Mouse (Mus musculus) embryonic facial prominence, embryonic 15.5 days (tissue): ENCODE measurements around the gene Anks1b. TPM values are rescaled to one million over a fixed set of nuclear protein-coding genes. Genes with fewer than 3 reads are reported as not detected.
A peak's percentile ranks its signal among the peaks of the same experiment; 100 is the strongest.

ENCODE experiments used
- ATAC-seq: fragments of 200-750 bp; cut with Nextera tagmentation; 2 replicates; pipeline ENCODE4 v1.8.0; 2017; ENCODE audit warnings: low read depth, moderate TSS enrichment; ENCODE audit not compliant: insufficient number of reproducible peaks, low FRiP score, low TSS enrichment
- H3K27ac ChIP-seq: fragments of 300-500 bp; sonication (generic); replicated peaks from 2 replicates; pipeline ENCODE4 v1.5.1; 2015; ENCODE audit warnings: mild to moderate bottlenecking, inconsistent platforms
- H3K27me3 ChIP-seq: fragments of 300-500 bp; sonication (generic); 2 replicates; pipeline ENCODE4 v1.6.1; 2015; ENCODE audit warnings: inconsistent platforms
- H3K36me3 ChIP-seq: fragments of 300-500 bp; sonication (generic); 2 replicates; pipeline ENCODE4 v1.6.1; 2015; ENCODE audit warnings: mild to moderate bottlenecking, inconsistent platforms
- H3K4me1 ChIP-seq: fragments of 300-500 bp; sonication (generic); 2 replicates; pipeline ENCODE4 v1.6.1; 2015; ENCODE audit warnings: inconsistent platforms
- H3K4me2 ChIP-seq: fragments of 300-500 bp; sonication (generic); replicated peaks from 2 replicates; pipeline ENCODE4 v1.6.1; 2015; ENCODE audit warnings: mild to moderate bottlenecking, inconsistent platforms
- H3K4me3 ChIP-seq: fragments of 300-500 bp; sonication (generic); replicated peaks from 2 replicates; pipeline ENCODE4 v1.5.1; 2015; ENCODE audit warnings: mild to moderate bottlenecking, inconsistent platforms
- H3K9ac ChIP-seq: fragments of 300-500 bp; sonication (generic); 2 replicates; pipeline ENCODE4 v1.6.1; 2015; ENCODE audit warnings: inconsistent platforms
- H3K9me3 ChIP-seq: fragments of 300-500 bp; sonication (generic); replicated peaks from 2 replicates; pipeline ENCODE4 v1.6.1; 2016; ENCODE audit warnings: inconsistent platforms
- WGBS: fragments of 180-500 bp; shearing (Covaris S2); methylation state at CpG from one replicate; pipeline ENCODE4 v1.1.7; 2015; 5-methylcytosine and 5-hydroxymethylcytosine counted together
- polyA plus RNA-seq: library from polyadenylated mRNA; unstranded; fragments of >200 nt; fragmentation: Nextera tagmentation; extraction: Ambion mirVana; gene quantifications from 2 replicates; pipeline ENCODE4 v1.2.1, GENCODE M21; 2015

Anks1b gene
- polyA plus RNA-seq, 1 experiment from 2014 or later = 2.0 TPM

DNA sequence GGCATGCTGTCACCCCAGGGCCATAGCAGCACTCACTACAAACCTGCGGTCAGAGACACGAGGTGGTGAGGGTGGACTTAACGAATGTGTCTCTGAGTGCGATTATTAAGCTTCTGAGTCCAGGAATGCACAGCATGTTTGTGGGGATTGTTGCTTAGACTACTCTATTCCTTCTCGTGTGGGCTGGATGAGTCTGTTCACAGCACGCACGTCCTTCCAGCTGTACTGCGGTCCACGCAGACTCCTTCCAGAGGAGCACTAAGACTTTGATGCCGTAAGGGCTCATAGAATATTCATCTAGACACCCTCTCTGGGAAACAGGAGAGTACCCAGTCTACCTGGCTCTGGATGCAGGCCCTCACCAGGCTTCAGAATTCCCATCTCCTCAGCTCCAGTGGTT is 1094.9 kb downstream of the Anks1b start:
- 91% methylated on average over 10 of the region's 10 CpGs for WGBS
- no peak overlapping the region for H3K4me3 ChIP-seq
- H3K9ac ChIP-seq = no peak overlapping the region
- no peak overlapping the region for H3K27ac ChIP-seq
- H3K36me3 ChIP-seq = no peaks in the 10 kb centered on the region
- H3K9me3 ChIP-seq = no peaks in the 10 kb centered on the region
- peaks cover 29% of the 10 kb centered on the region for H3K4me1 ChIP-seq
- H3K4me2 ChIP-seq = no peak overlapping the region
- ATAC-seq = no peak
- peaks cover 29% of the 10 kb centered on the region for H3K27me3 ChIP-seq

DNA sequence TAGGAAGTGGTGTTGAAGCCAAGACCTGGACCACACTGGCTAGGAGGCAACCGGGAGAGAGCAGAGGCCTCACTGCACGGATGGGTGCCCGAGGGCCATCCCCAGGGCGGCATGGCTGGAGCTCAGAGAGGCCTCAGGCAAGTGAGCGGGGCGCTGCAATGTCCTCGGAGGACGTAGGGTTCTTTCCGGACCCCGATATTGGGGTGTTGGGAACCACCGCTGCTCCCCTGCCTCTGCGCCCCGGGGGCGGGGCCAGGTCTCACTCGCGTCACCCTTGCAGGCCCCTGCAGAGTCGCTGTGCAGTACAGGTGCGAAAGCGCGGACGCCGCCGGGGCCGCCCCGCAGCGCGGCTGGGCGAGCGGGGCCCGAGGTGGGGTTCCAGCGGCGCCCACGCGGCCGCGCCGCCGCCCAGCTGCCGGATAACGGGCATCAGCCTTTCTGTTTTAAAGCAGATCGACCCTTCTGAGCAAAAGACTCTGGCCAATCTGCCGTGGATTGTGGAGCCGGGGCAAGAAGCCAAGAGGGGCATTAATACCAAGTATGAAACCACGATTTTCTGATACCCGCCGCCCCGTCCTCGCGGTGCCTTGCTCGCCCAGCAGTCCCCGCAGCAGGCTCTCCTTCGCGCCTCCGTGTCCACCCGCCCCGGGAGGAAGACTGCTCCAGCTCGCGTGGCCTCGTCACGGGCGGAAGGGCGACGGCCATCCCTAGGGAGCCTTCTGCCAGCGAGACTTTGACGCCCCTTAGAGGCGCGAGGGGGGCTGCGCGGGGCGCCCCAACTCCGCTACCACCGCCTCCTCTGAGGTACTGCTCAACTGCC is 1096.3 kb downstream of the Anks1b start:
- Histone ChIP-seq H3K9me3 (no peaks in the 10 kb centered on the region), H3K9ac (no peak overlapping the region; the same call in 1 of the 2 replicates), H3K36me3 (no peaks in the 10 kb centered on the region), H3K27me3 (peaks cover 29% of the 10 kb centered on the region), H3K4me2 (peak overlapping the region; percentile 92), H3K4me3 (peak overlapping the region; percentile 49), H3K27ac (no peak overlapping the region), H3K4me1 (peaks cover 29% of the 10 kb centered on the region)
- WGBS = 2% methylated on average over 72 of the region's 72 CpGs
- 0 out of 2 replicates have a peak, but pooled peaks have one; percentile 36 for ATAC-seq

DNA sequence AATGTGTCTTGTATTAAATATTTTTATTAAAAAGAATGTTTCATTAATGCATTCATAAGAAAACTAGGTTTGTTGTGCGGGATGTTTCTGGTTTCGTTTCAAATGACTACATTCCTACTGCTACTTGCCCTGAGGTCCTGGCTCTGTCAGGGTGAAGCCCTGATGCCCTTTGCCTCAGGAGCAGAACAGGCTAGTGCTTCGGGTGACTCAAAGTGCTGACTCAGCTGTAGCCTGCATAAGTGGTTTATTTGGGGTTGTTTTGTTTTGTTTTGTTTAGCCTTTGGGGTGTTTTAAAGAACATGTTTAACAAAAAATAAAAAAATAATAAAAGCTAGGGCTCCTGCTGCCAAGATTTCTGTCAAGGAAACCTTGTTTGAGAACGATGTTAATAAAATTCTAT is 1097.3 kb downstream of the Anks1b start:
- no peak overlapping the region for H3K4me2 ChIP-seq

DNA sequence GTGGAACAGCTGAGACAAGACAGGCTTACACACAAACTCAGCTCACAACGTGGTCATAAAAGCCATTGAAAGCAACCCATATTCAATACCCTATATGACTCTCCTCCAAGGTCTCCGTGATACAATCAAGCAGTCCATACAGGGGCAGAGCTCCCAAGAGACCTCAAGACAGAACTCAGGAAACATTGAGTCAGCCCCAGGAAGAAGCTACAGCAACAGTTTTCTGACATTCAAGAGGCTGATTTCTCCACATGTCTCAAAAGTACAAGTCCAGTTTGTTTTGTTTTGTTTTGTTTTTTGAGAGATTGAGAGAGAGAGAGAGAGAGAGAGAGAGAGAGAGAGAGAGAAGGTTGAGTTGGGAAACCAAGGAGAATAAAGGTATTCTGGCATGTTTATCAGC is 1100.8 kb downstream of the Anks1b start:
- no peak for ATAC-seq
- H3K4me2 ChIP-seq = no peak overlapping the region
- no peaks in the 10 kb centered on the region for H3K9me3 ChIP-seq
- no peak overlapping the region for H3K27ac ChIP-seq
- peaks cover 9% of the 10 kb centered on the region for H3K4me1 ChIP-seq
- WGBS = 68% methylated on average over 2 of the region's 2 CpGs
- H3K9ac ChIP-seq = no peak overlapping the region
- H3K36me3 ChIP-seq = no peaks in the 10 kb centered on the region
- no peak overlapping the region for H3K4me3 ChIP-seq
- H3K27me3 ChIP-seq = peaks cover 5% of the 10 kb centered on the region

More for the DNA sequence above, 1097.3 kb downstream of the Anks1b start:
- no peak overlapping the region for H3K9ac ChIP-seq
- no peak overlapping the region for H3K27ac ChIP-seq
- ATAC-seq = no peak
- 22% methylated on average over 4 of the region's 4 CpGs for WGBS
- no peak overlapping the region for H3K4me3 ChIP-seq
- H3K9me3 ChIP-seq = no peaks in the 10 kb centered on the region
- H3K4me1 ChIP-seq = peaks cover 25% of the 10 kb centered on the region
- peaks cover 29% of the 10 kb centered on the region for H3K27me3 ChIP-seq
- no peaks in the 10 kb centered on the region for H3K36me3 ChIP-seq

DNA sequence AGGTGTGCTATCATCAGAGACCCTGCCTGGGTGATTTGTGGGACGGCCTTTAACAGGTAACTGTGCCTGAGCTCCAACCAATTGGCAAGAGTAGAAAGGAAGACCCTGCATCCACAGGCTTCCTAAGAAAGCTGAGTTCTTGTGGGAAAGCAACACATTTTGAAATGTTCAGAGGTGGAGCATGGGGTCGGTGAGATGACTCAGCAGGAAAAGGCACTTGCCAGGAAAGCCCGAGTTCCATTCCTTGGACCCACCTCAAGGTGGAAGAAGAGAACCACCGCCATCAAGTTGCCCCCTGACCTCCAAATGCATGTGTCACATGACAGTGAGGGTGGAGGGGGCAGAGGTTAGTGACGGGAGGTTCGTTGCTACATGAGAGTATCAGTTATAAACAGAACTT is 1101.2 kb downstream of the Anks1b start:
- Histone ChIP-seq H3K36me3 (no peaks in the 10 kb centered on the region), H3K9me3 (no peaks in the 10 kb centered on the region), H3K4me2 (no peak overlapping the region), H3K4me1 (peaks cover 5% of the 10 kb centered on the region), H3K9ac (no peak overlapping the region), H3K4me3 (no peak overlapping the region), H3K27me3 (peaks cover under 1% of the 10 kb centered on the region), H3K27ac (no peak overlapping the region)
- no peak for ATAC-seq
- WGBS = 76% methylated on average over 6 of the region's 6 CpGs

DNA sequence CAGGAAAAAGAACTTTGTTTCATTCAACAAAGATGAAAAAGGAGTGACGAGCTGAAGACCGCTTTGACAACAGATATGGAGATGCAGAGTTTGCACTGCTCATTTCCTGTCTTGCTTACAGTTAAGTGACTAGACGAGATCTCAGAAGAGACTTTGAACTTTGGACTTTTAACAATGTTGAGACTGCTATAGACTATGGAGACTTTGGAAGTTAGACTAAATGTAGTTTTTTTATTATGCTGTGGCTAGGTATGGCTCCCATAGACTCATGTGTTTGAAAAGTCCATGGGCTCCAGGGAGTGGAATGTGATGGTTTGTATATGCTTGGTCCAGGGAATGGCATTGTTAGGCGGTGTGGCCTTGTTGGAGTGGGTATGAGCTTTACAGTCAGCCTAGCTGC is 1108.5 kb downstream of the Anks1b start:
- no peak for ATAC-seq
- no peak overlapping the region for H3K4me2 ChIP-seq

DNA sequence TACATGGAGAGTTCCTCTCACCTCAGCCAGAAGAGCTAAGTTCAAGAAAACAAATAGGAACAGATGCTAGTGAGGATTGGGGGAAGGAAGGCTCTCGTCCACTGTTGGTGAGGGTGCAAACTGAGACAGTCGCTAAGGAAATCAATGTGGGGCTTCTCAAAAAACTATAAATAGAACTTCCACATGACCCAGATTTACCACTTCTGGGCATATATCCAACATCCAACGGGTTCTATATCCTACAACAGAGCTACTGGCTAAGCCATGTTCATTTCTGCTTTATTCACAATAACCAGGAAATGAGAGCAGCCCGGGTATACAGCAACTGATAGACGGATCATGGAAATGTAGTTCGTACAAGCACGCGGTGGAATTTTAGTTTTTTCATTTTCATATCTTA is 1109.7 kb downstream of the Anks1b start:
- H3K9me3 ChIP-seq = no peaks in the 10 kb centered on the region
- H3K27ac ChIP-seq = no peak overlapping the region
- H3K4me3 ChIP-seq = no peak overlapping the region
- H3K9ac ChIP-seq = no peak overlapping the region
- 47% methylated on average over 8 of the region's 8 CpGs for WGBS
- H3K36me3 ChIP-seq = no peaks in the 10 kb centered on the region
- H3K27me3 ChIP-seq = no peaks in the 10 kb centered on the region
- 0 out of 2 replicates have a peak, but pooled peaks cover 7% of the 10 kb centered on the region for H3K4me1 ChIP-seq
- no peak overlapping the region for H3K4me2 ChIP-seq
- ATAC-seq = 0 out of 2 replicates have a peak, but pooled peaks have one; percentile 29

More for the DNA sequence above, 1108.5 kb downstream of the Anks1b start:
- Histone ChIP-seq H3K36me3 (no peaks in the 10 kb centered on the region), H3K9me3 (no peaks in the 10 kb centered on the region), H3K4me1 (0 out of 2 replicates have a peak, but pooled peaks cover 7% of the 10 kb centered on the region), H3K4me3 (no peak overlapping the region), H3K27me3 (no peaks in the 10 kb centered on the region), H3K27ac (no peak overlapping the region), H3K9ac (no peak overlapping the region)
- 91% methylated on average over 4 of the region's 4 CpGs for WGBS

DNA sequence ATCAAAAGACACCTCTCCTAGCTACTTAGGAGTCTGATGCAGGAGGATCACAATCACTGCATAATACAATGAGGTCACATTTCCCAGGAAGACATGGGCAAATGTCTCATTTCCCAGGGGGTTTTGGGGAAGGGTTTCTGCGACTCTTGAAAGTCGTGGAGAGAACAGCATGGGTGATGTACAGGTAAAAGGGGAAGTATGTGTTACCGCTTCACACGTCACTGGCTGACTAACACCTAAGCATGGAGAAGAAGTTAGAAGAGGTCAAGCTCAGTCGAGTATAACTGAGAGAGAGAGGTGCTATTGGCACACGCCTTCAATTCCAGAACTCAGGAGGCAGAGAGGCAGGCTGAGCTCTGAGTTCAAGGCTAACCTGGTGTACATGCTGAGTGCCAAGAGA is 1117.0 kb downstream of the Anks1b start:
- no peak overlapping the region for H3K9ac ChIP-seq
- no peaks in the 10 kb centered on the region for H3K9me3 ChIP-seq
- 82% methylated on average over 6 of the region's 6 CpGs for WGBS
- H3K4me3 ChIP-seq = no peak overlapping the region
- no peaks in the 10 kb centered on the region for H3K27me3 ChIP-seq
- H3K27ac ChIP-seq = no peak overlapping the region
- peaks cover 24% of the 10 kb centered on the region for H3K36me3 ChIP-seq
- H3K4me1 ChIP-seq = no peaks in the 10 kb centered on the region
- ATAC-seq = no peak
- H3K4me2 ChIP-seq = no peak overlapping the region

DNA sequence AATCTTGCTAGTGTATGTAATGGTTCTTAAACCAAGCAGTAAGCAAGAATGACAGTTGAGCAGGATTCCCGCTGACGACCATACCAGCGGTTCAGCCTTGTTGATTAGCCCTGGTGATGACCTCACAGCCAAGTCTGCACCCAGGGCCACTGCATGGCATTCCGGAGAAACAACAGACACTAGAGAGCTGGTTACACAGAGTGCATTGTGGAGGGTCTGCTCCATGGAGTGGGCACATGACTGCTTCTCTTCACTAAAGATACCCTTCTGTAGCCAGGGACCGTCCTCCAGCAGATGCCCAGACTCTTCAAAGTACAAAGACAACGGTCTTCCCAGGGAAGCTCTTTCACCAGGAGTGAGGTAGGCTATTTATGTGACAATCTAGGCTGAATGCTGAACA is 1118.9 kb downstream of the Anks1b start:
- H3K4me2 ChIP-seq = no peak overlapping the region
- ATAC-seq = no peak
- H3K9ac ChIP-seq = no peak overlapping the region
- no peak overlapping the region for H3K4me3 ChIP-seq
- H3K9me3 ChIP-seq = no peaks in the 10 kb centered on the region
- no peaks in the 10 kb centered on the region for H3K4me1 ChIP-seq
- no peak overlapping the region for H3K27ac ChIP-seq
- 88% methylated on average over 6 of the region's 6 CpGs for WGBS
- H3K36me3 ChIP-seq = peaks cover 39% of the 10 kb centered on the region
- no peaks in the 10 kb centered on the region for H3K27me3 ChIP-seq

DNA sequence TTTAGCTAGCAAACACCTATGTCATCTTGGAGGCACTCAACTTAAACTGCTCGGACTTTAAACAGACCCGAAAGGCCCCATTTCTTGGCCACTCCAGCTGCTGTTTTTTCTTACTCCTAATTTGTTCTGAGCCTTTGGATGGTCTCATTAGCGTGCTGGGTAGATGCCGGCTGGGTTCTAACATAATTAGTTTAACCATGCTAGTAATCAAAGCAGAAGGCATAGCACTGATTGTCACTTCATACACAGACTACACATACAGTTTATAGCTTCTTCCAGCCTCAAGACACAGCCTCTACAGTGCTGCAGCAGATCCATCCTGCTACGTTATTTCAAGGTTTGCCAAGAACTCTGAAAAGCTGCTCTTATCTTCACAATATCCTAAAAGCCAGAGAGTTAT is 1120.6 kb downstream of the Anks1b start:
- no peak overlapping the region for H3K4me2 ChIP-seq
- H3K36me3 ChIP-seq = peaks cover 44% of the 10 kb centered on the region
- no peak overlapping the region for H3K9ac ChIP-seq
- no peaks in the 10 kb centered on the region for H3K27me3 ChIP-seq
- 79% methylated on average over 5 of the region's 5 CpGs for WGBS
- no peak overlapping the region for H3K27ac ChIP-seq
- ATAC-seq = no peak
- H3K9me3 ChIP-seq = no peaks in the 10 kb centered on the region
- H3K4me3 ChIP-seq = no peak overlapping the region
- H3K4me1 ChIP-seq = no peaks in the 10 kb centered on the region

DNA sequence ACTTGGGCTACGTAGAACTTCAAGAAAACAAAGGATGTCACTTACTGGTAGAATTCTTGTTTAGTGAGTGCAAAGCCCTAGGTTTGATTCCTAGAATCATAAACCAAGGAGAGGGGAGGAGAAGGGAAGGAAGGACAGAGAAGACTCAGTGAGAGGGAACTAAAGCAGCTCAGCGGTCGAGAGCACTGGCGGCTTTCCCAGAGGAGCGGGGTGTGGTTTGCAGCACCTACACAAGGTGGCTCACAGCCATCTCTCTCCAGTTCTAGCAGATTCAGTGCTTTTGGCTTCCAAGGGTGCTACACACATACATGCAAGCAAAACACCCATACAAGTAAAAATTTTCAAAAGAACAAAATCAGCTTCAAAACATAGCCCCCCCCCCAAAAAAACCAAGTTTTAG is 1126.6 kb downstream of the Anks1b start:
- Histone ChIP-seq H3K27ac (no peak overlapping the region), H3K36me3 (peaks cover 31% of the 10 kb centered on the region)
- WGBS = 80% methylated on average over 5 of the region's 5 CpGs

DNA sequence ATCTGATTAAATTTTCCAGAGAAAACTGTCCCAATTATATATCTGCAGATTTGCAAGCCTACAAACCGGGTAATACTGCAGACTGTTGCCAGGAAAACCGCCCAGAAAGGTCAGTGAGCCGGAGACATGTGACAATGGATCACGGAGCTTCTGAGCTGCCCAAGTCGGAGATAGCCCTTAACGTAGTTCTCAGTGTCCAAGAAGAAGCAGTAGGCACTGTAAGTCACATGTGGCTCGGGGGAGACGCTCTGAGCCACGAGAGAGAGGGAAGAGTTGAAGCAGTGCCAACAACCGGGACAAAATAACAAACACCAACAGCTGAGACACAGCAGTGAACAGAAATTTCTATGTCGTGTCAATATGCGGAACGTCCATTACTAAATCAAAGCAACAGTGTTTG is 1128.1 kb downstream of the Anks1b start:
- no peak for ATAC-seq

More for the DNA sequence above, 1126.6 kb downstream of the Anks1b start:
- Histone ChIP-seq H3K9ac (no peak overlapping the region), H3K4me3 (no peak overlapping the region), H3K4me1 (no peaks in the 10 kb centered on the region), H3K9me3 (no peaks in the 10 kb centered on the region), H3K27me3 (no peaks in the 10 kb centered on the region), H3K4me2 (no peak overlapping the region)
- no peak for ATAC-seq

More for the DNA sequence above, 1128.1 kb downstream of the Anks1b start:
- H3K4me2 ChIP-seq = no peak overlapping the region
- H3K27me3 ChIP-seq = no peaks in the 10 kb centered on the region
- no peak overlapping the region for H3K4me3 ChIP-seq
- H3K27ac ChIP-seq = no peak overlapping the region
- WGBS = 68% methylated on average over 13 of the region's 13 CpGs
- no peaks in the 10 kb centered on the region for H3K9me3 ChIP-seq
- H3K4me1 ChIP-seq = no peaks in the 10 kb centered on the region
- H3K36me3 ChIP-seq = peaks cover 18% of the 10 kb centered on the region
- no peak overlapping the region for H3K9ac ChIP-seq
